Mouse (Mus musculus) stomach, embryonic 16.5 days (tissue): ENCODE results near the gene Tdrd9. TPM values are rescaled to one million over a fixed set of nuclear protein-coding genes. Genes with fewer than 3 reads are reported as not detected.

Source experiments
- ATAC-seq: fragments of 200-750 bp; cut with Nextera tagmentation; 2 replicates; pipeline ENCODE4 v1.8.0; 2017; ENCODE audit warnings: moderate number of reproducible peaks, moderate TSS enrichment; ENCODE audit not compliant: insufficient read depth, low FRiP score
- H3K27ac ChIP-seq: fragments of 300-500 bp; sonication (generic); 2 replicates; pipeline ENCODE4 v1.5.1; 2014; ENCODE audit warnings: low read length
- H3K27me3 ChIP-seq: fragments of 300-500 bp; sonication (generic); 2 replicates; pipeline ENCODE4 v1.6.1; 2014; ENCODE audit warnings: low read length, control low read depth, mixed read lengths; ENCODE audit not compliant: control insufficient read depth, insufficient read depth
- H3K36me3 ChIP-seq: fragments of 300-500 bp; sonication (generic); 2 replicates; pipeline ENCODE4 v1.6.1; 2014; ENCODE audit warnings: low read length; ENCODE audit not compliant: control insufficient read depth, insufficient read depth
- H3K4me1 ChIP-seq: fragments of 300-500 bp; sonication (generic); 2 replicates; pipeline ENCODE4 v1.6.1; 2014; ENCODE audit warnings: low read length, control low read depth, mixed read lengths; ENCODE audit not compliant: control insufficient read depth, insufficient read depth
- H3K4me2 ChIP-seq: fragments of 300-500 bp; sonication (generic); 2 replicates; pipeline ENCODE4 v1.6.1; 2014; ENCODE audit warnings: low read depth, low read length, mixed read lengths
- H3K4me3 ChIP-seq: fragments of 300-500 bp; sonication (generic); replicated peaks from 2 replicates; pipeline ENCODE4 v1.5.1; 2014; ENCODE audit warnings: mild to moderate bottlenecking, low read length
- H3K9ac ChIP-seq: fragments of 300-500 bp; sonication (generic); 2 replicates; pipeline ENCODE4 v1.6.1; 2014; ENCODE audit warnings: low read length
- H3K9me3 ChIP-seq: fragments of 300-500 bp; sonication (generic); replicated peaks from 2 replicates; pipeline ENCODE4 v1.6.1; 2016; ENCODE audit warnings: low read length, control low read depth; ENCODE audit not compliant: control insufficient read depth
- WGBS: fragments of 180-500 bp; shearing (Covaris S2); extraction: QIAGEN DNeasy Blood & Tissue Kit; methylation state at CpG from one replicate; pipeline ENCODE4 v1.1.7; 2014; 5-methylcytosine and 5-hydroxymethylcytosine counted together
- microRNA-seq: library from miRNA; unstranded; fragments of <30 nt; microRNA quantifications from one replicate; pipeline ENCODE4, GENCODE M21; 2016
- polyA plus RNA-seq: library from polyadenylated mRNA; unstranded; fragments of >200 nt; fragmentation: Nextera tagmentation; extraction: Ambion mirVana; gene quantifications from 2 replicates; pipeline ENCODE4 v1.2.1, GENCODE M21; 2015

Gene Tdrd9
- polyA plus RNA-seq, 1 experiment from 2014 or later = 0.13 TPM

DNA sequence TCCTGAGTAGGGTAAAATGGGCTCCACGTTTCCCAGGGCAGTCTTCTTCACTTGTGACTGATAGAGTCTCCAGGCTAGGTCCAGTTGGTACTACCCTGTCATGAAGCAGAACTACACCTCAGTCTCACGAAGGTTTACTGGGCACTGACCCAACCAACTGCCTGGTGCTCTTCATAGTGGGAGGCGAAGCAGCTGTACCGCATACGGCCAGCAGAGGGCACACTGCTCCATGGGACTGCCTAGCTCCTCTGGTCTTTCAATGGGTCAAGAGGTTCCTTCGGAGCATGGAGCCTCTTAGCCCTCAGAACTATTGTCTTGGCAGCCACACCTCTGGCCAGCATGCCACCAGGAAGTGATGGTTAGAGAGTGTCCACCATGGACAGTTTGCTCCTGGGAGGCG, 142.4 kb downstream of the Tdrd9 start:
- H3K4me3 ChIP-seq = no peak overlapping the region
- ATAC-seq = no peak
- H3K27ac ChIP-seq = no peak overlapping the region
- no peak overlapping the region for H3K4me2 ChIP-seq
- H3K36me3 ChIP-seq = no peaks in the 10 kb centered on the region
- H3K9me3 ChIP-seq = no peaks in the 10 kb centered on the region
- no peaks in the 10 kb centered on the region for H3K27me3 ChIP-seq
- peaks cover 16% of the 10 kb centered on the region for H3K4me1 ChIP-seq
- 12% methylated on average over 7 of the region's 7 CpGs for WGBS
- H3K9ac ChIP-seq = no peak overlapping the region

DNA sequence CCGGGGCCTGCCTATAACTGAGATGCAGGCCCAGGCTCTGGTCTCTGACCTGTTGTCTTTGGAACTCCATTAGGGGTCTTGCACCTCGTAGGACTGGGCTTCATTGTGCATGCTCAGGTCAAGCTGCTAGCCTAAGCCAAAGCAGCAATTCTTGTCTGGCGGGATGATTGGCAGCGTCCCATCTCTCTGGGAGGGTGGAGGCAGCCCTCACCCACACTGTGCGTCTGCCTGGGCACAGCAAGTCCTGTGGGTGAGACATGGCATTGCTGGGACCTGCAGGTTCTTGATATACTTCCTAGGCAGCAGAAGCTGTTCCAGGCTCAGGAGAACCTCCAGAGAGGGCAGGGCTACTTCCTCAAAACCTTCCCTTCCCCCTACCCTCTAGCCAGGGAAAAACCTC, 145.6 kb downstream of the Tdrd9 start:
- WGBS = 74% methylated on average over 5 of the region's 5 CpGs
- H3K4me1 ChIP-seq = peaks cover 16% of the 10 kb centered on the region
- H3K36me3 ChIP-seq = no peaks in the 10 kb centered on the region
- H3K4me3 ChIP-seq = no peak overlapping the region
- no peaks in the 10 kb centered on the region for H3K9me3 ChIP-seq
- H3K4me2 ChIP-seq = no peak overlapping the region
- H3K27ac ChIP-seq = peak overlapping the region; percentile 85
- ATAC-seq = no peak
- no peak overlapping the region for H3K9ac ChIP-seq
- H3K27me3 ChIP-seq = no peaks in the 10 kb centered on the region

GRCm38 (mm10) chr12:112117649-112118048, 146.3 kb downstream of the Tdrd9 start:
- Histone ChIP-seq H3K27me3 (no peaks in the 10 kb centered on the region), H3K4me2 (no peak overlapping the region), H3K36me3 (no peaks in the 10 kb centered on the region), H3K27ac (peak overlapping the region; percentile 85), H3K9me3 (no peaks in the 10 kb centered on the region), H3K4me1 (peaks cover 16% of the 10 kb centered on the region), H3K9ac (peak overlapping the region; percentile 50), H3K4me3 (no peak overlapping the region)
- peak; percentile 76 for ATAC-seq
- 57% methylated on average over 7 of the region's 7 CpGs for WGBS

Small RNA genes lying within 50 kb of the gene (microRNA-seq; reads per million reads assigned to microRNA genes)
- gene Mir3073a (not detected), gene Mir3073b (not detected)

Other genes with a start within 250 kb of the Tdrd9 start
- gene Klc1, start 212.7 kb upstream of the Tdrd9 start, polyA plus RNA-seq = 90.8 and 96.1 TPM in 2 replicates
- 6.9 and 9.9 TPM in 2 replicates for gene Xrcc3, start 157.7 kb upstream of the Tdrd9 start, polyA plus RNA-seq
- 131 and 137 TPM in 2 replicates for gene Zfyve21, start 157.4 kb upstream of the Tdrd9 start, polyA plus RNA-seq
- 8.3 and 10.6 TPM in 2 replicates for gene Ppp1r13b, start 63.4 kb upstream of the Tdrd9 start, polyA plus RNA-seq
- 648 and 711 TPM in 2 replicates for gene Atp5mpl, start 4.6 kb upstream of the Tdrd9 start, polyA plus RNA-seq
- not detected in 2 replicates for gene Rd3l, start 9.8 kb downstream of the Tdrd9 start, polyA plus RNA-seq
- gene Aspg, start 135.1 kb downstream of the Tdrd9 start, polyA plus RNA-seq = 3.8 and 5.2 TPM in 2 replicates
- gene Kif26a, start 174.6 kb downstream of the Tdrd9 start, polyA plus RNA-seq = 2.6 and 3.5 TPM in 2 replicates